Mouse (Mus musculus) neutrophil, adult 65 days (primary cell): Measurements from ENCODE around the gene Armcx5. TPM values are rescaled to one million over a fixed set of nuclear protein-coding genes. Genes with fewer than 3 reads are reported as not detected.

Experiments
- total RNA-seq: library from RNA; stranded (reverse); gene quantifications from 2 replicates; pipeline ENCODE4 v1.2.4, GENCODE M21; 2023

The Armcx5 gene
- total RNA-seq, result 13.2 and 14.6 TPM in 2 replicates

DNA sequence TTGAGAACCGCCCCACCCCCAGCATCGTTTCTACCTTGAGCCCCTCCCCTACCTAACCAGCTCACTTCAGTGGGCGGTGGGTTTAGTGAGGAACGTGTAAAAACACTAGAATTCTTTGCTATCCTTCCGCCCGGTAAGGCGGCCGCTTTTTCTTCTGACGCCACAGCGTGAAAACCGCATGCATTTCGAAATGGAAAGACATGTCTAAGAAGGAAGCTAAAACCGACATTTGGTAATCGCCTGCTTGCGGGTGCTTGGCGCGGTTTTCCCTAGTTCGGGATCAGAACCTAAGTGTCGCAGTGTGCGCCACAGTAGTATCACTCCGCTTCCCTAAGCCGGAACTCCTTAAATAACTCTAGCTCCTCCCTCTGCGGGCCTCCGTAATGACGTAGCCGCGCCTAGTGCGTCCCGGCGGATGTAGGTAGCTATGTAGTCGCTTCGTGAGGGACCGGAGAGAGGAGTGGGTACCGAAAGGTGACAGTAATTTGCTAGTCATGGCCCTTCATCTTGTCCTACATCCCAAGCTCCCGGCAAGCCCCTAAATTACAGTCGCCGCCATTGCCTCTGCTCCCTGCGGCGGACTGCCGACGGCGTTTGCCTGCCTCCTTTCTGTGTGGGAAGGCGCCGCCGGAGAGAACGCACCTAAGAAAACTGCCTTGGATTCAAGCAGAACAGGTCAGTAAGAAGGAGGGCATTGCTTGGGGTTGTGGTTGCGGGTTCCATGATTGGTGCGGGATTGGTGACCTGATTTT is at the start of gene Armcx5, which contains the start of gene Gprasp1:
Gene Armcx5, plus strand, starts transcription at position 430 of the 752 bp plus-strand sequence.
Gene Gprasp1, plus strand, starts transcription at position 430 of the 752 bp plus-strand sequence.

DNA sequence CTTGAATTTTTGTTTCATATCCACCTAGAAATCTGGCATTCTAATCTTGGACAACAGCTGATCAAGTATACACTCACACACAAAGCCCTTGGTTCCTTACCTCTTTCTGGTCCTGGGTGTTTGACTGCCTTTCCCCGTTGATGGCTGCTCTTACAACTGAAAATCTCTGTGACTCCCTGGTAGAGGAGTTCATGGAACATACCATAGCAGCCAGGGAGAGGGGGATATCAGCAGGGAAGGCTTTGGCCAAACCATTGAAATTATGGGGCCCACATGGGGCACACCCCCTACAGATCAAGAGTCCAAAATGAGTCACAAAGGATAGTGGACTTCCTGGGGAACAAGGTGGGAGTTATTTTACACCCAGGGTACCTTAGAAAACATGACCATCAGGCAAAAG is 48.9 kb upstream of the Armcx5 start, which contains the start of gene Tcp11x2:
Gene Tcp11x2, minus strand, starts transcription at position 158 of the 400 bp plus-strand sequence.

DNA sequence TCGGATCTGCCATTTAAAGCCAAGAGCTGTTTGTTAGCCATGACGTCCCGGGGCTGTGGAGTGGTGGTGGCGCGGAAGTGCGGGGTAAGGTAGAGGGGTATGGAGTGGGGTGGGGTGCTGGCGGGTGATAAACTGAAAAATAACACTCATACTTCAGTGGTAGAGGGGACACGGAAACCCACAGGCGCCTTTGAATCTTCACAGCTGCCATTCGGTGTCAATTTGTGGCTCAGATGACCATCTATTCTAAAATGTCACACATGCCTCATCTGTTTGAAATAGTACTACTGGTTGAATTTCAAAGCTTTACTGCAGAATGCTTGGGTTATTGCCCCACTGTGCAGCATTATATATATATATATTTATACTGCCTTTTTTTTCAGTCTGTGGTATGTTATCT is 17.4 kb upstream of the Armcx5 start, which contains the start of gene Tmsb15a:
Gene Tmsb15a, minus strand, starts transcription at position 101 of the 400 bp plus-strand sequence.

Other genes with a start within 250 kb of the Armcx5 start
- gene AV320801, start 248.1 kb upstream of the Armcx5 start, total RNA-seq, result not detected in 2 replicates
- not detected in 2 replicates for gene Nxf7, start 144.0 kb upstream of the Armcx5 start, total RNA-seq
- not detected in 2 replicates for gene Prame, start 115.0 kb upstream of the Armcx5 start, total RNA-seq
- gene Tcp11x2, start 48.9 kb upstream of the Armcx5 start, total RNA-seq, result not detected in 2 replicates
- not detected in 2 replicates for gene Tmsb15a, start 17.5 kb upstream of the Armcx5 start, total RNA-seq
- 15.9 and 16.8 TPM in 2 replicates for gene Gprasp1, start within 50 bp of the Armcx5 start, total RNA-seq
- 2.3 and 3.0 TPM in 2 replicates for gene Bhlhb9, start 54.9 kb downstream of the Armcx5 start, total RNA-seq
- gene Gprasp2, start 96.3 kb downstream of the Armcx5 start, total RNA-seq, result 1.7 TPM in 1 of 2 replicates, not detected in the other